Mouse (Mus musculus) olfactory bulb, adult 2 months (tissue): ENCODE data around the gene Rap2b.

Experiments used
- CTCF ChIP-seq: fragments of 200-500 bp; IDR thresholded peaks from 2 replicates; pipeline ENCODE4 v1.5.1; 2012; ENCODE audit warnings: low read depth, mild to moderate bottlenecking, low read length, moderate library complexity; ENCODE audit not compliant: insufficient read depth
- POLR2A ChIP-seq: fragments of 200-500 bp; IDR thresholded peaks from 2 replicates; pipeline ENCODE4 v1.6.1; 2012; ENCODE audit warnings: mild to moderate bottlenecking, low read depth, low read length, moderate library complexity; ENCODE audit not compliant: insufficient read depth

- no peak for TF ChIP-seq CTCF
- no peak for TF ChIP-seq POLR2A
Measured at GRCm38 (mm10) chr3:61358756-61359293, 2.6 kb upstream of the Rap2b start.
